Mouse (Mus musculus) neutrophil, adult 5-6 weeks (primary cell): ENCODE results near the gene Gm10153. TPM values are rescaled to one million over a fixed set of nuclear protein-coding genes. Genes with fewer than 3 reads are reported as not detected.
"Not testable (repeated sequence)": the region's sequence is repeated elsewhere in the genome, so short reads cannot be mapped to it uniquely, and the experiment has no call there.

Experiments
- ATAC-seq: fragments of 151-379, 151-347 bp; 2 replicates; pipeline ENCODE4 v1.8.0; 2017; ENCODE audit warnings: mild to moderate bottlenecking, moderate TSS enrichment; ENCODE audit not compliant: insufficient number of reproducible peaks, poor library complexity, low FRiP score, severe bottlenecking; ENCODE audit errors: extremely low read depth
- total RNA-seq: library from RNA; stranded (forward); fragments of 200-1000 nt; gene quantifications from 2 replicates; pipeline ENCODE4 v1.2.3, GENCODE M21; 2017

Gm10153 gene
- total RNA-seq: not detected in 2 replicates

GRCm38 (mm10) chr7:142190289-142190688 is at the start of gene Gm10153:
Gene Gm10153 (minus strand): TSS chr7:142190389.
- ATAC-seq: no peak

DNA sequence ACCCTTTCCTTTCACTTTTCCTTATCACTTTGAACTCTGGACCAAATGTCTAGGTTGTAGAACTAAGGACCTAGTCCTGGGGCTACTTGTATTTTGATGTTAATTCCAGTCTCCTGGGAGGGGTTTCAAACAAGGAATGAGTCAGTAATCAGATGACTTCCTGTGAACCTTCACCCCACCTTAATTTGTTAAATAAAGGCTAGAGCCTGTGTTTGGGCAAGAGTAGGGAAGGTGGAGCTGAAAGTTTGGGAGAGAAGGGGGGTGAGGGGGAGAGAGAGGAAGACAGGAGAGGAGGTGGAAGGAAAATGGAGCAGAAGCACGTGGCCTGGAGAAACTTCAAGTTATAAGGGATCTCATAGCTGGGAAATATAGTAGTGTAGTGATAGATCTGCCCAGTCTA is 41.4 kb upstream of the Gm10153 start:
- ATAC-seq: no peak

DNA sequence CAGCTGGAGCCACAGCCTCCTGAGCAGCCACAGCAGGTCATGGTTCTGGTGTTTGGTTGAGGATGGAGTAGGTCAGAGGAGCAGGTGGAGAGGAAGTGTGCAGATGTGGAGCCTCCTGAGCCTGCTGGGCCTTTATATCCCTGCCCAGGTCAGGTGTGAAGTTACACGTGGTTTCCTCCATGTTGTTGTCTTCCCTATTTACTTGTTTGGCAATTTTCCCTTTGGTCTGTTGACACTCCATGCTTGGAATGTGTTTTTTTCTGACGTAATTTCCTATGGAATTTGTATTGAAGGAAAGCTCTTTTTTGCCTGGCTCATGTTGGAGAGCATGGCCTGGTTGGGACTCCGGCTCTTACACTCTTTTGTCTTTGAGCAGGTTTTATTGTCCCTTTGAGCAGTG is 39.7 kb upstream of the Gm10153 start, which contains the start of gene Krtap5-5:
Gene Krtap5-5, minus strand, starts transcription at position 101 of the 400 bp plus-strand sequence.
- not testable (repeated sequence) for ATAC-seq

DNA sequence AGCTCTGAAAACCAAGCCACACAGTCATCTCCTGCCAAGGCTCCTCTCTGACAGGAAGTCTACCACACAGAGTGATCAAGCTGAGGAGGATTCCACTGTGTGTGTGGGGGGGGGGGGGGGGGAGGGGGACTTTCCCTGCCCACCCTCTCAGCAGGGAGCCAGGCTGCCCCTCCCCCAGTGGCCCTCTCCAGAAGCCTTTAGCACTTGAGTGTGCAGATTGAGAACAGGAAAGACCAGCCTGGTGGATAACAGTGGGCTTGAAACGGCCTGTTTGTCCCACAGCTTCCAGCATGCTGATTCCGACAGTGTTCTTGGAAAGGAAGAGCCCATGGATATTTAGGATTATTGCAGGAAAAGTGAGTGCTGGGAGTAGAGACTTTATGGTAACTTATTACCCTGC is 34.3 kb upstream of the Gm10153 start:
- no peak for ATAC-seq

GRCm38 (mm10) chr7:142212136-142212535 is 21.9 kb upstream of the Gm10153 start:
- ATAC-seq: not testable (repeated sequence)

- ATAC-seq: no peak
Observed at GRCm38 (mm10) chr7:142211559-142211958, 21.4 kb upstream of the Gm10153 start, which contains the start of gene Gm7579. Gene Gm7579 (plus strand): TSS chr7:142211859.

DNA sequence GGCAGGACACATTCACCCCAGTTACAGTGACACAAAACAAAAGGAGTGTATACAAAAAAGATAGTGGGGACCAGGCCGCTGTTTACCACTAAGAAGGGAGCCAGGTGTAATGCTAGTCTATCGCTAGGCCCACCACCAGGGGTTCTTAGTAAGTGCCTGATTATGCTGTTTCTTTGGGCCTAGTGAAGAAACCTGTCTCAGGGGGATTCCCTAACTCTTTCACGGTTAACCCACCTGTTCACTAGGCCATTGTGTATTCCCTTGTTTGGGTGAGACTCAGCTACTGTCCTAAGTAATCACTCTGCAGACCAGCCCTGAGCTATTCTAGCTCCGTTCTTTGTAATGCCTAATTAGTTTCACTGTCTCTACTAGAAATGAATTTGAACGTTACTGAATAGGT is 16.7 kb upstream of the Gm10153 start:
- ATAC-seq: not testable (repeated sequence)

DNA sequence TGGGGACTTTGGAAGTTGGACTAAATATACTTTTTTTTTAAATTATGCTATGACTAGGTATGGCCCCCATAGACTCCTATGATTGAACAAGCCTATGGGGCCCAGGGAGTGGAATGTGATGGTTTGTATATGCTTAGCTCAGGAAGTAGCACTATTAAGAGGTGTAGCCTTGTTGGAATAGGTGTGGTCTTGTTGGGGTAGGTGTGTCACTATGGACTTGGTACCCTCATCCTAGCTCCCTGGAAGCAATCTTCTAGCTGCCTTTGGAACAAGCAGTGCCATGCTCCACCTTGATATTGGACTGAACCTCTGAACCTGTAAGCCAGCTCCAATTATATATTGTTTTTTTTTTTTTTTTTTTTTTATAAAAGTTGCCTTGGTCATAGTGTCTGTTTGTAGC is 15.3 kb upstream of the Gm10153 start:
- ATAC-seq: no peak

GRCm38 (mm10) chr7:142201064-142201463 is 10.9 kb upstream of the Gm10153 start, which contains the start of gene Krtap5-3:
Gene Krtap5-3 (plus strand): TSS chr7:142201364.
- no peak for ATAC-seq

- ATAC-seq: no peak
Observed at GRCm38 (mm10) chr7:142198748-142199147, 8.6 kb upstream of the Gm10153 start.

DNA sequence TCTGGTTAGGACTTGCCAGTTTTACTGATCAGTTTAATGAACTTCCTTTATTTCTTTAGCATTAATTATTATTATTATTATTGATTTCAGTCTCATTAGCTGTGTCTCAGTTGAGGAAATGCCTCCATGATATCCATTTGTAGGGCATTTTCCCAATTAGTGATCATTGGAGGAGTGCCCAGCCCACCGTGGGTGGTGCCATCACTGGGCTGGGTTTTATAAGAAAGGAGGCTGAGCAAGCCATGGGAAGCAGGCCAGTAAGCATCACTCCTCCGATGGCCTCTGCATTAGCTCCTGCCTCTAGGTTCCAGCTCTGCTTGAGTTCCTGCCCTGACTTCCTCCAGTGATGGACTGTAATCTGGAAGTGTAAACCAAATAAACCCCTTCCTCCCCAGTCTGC is 2.0 kb downstream of the Gm10153 start:
- ATAC-seq: no peak

DNA sequence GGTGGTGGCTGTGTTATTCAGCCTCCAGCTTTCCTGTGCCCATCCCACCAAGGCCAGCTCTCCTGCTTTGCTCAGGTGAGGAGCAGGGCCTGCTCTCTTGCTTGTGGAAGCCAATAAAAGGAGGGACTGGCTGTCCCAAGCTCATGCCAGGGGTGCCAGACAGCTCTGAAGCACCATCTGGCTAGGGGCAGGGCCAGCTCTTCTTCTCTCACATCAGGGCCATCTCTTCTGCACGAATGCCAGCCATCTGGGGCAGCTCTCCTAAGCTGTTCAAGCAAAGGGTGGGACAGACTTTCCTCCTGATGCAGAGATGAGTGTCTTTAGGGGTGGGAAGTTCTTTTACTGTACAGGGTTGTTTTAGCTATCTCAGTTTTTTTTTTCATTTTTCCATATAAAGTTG is 9.2 kb downstream of the Gm10153 start:
- ATAC-seq: no peak

DNA sequence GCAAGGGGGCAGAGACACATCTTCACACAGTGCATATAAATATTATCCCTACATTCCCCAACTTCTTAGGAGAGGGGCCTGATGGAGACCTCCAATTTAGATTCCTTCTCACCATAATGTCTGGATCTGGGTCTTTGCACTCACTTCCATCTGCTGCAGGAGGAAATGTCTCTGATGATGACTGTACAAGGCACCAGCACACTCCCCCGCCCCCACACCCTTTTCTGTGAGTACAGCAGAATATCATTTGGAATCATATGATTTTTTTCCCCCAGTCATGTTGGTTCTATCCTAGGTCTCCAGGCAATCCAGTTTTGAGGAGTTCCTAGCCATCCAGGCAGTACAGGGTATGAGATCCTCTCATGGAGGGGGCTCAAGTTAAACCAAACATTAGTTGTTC is 11.5 kb downstream of the Gm10153 start:
- ATAC-seq: no peak

GRCm38 (mm10) chr7:142175905-142176304 is 14.3 kb downstream of the Gm10153 start, which contains the start of gene Krtap5-2:
Gene Krtap5-2 (minus strand): TSS chr7:142176005.
- ATAC-seq: not testable (repeated sequence)

GRCm38 (mm10) chr7:142169836-142170235 is 20.4 kb downstream of the Gm10153 start:
- no peak for ATAC-seq

DNA sequence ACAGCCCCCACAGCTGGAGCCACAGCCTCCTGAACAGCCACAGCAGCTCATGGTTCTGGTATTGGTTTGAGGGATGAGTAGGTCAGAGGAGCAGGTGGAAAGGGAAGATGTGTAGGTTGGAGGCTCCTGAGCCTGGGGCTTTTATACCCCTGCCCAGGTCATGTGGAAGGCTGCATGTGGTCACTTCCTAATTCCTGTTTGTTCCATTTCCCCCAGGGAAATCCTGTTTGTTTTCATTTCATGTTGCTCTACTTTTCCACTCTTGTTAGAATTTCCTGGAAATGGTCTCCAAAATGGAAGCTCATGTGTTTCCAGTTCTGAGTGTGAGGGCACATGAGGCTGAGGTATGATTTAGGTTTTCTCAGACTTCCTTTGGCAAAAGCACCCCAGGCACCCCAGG is 24.6 kb downstream of the Gm10153 start, which contains the start of gene Gm4553:
Gene Gm4553, minus strand, starts transcription at position 101 of the 400 bp plus-strand sequence.
- ATAC-seq: not testable (repeated sequence)

GRCm38 (mm10) chr7:142159366-142159765 is 30.8 kb downstream of the Gm10153 start:
- no peak for ATAC-seq

GRCm38 (mm10) chr7:142157013-142157412 is 33.2 kb downstream of the Gm10153 start, which contains the start of gene Gm29735:
Gene Gm29735 (minus strand): TSS chr7:142157113.
- not testable (repeated sequence) for ATAC-seq

- no peak for ATAC-seq
Observed at GRCm38 (mm10) chr7:142155308-142155707, 34.9 kb downstream of the Gm10153 start.

- no peak for ATAC-seq
Observed at GRCm38 (mm10) chr7:142152191-142152590, 38.0 kb downstream of the Gm10153 start.

DNA sequence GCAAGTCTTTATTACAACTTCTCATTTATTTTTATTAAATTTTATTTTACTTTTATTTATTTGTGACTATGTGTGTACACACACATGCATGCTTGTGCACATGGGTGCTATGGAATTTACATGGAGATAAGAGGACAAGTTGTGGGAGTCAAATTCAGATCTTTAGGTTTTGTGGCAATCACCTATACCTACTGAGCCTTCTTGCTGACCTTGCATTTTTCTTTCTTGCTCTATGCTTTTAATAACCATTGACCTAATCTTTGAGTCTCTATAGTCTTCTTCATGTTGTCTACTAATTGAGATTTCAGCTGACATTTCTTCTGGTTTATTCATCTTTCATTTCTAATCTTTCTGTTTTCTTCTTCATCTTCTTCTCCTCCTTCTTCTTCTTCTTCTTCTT is 41.6 kb downstream of the Gm10153 start:
- no peak for ATAC-seq
